Mouse (Mus musculus) lung, postnatal 0 days (tissue): Measurements from ENCODE around the gene Gm11020.

Experiments used
- CTCF ChIP-seq: IDR thresholded peaks from 2 replicates; pipeline ENCODE4 v1.5.1; 2016; ENCODE audit warnings: antibody characterized with exemption, mild to moderate bottlenecking
- EP300 ChIP-seq: IDR thresholded peaks from 2 replicates; pipeline ENCODE4 v1.6.1; 2016; ENCODE audit warnings: antibody characterized with exemption, mild to moderate bottlenecking, control low read depth

DNA sequence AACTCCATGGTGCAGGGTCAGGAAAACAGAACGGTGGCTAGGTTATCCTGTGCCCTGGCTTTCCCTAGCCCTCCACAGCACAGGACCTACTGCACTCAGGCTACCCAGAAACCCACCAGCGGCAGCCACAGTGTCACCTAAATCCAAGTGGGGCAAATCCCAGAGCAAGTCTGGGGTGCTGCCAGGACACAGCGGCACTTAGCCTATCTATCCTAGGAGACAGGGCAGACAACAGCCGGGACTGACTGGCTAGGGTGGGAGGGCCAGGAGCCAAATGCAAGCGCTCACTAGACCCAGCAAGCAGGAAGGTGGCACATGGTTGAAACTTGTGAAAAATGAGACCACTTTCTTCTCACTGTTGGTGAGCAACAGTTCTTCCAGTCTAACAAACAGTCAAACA lies 27.6 kb downstream of the Gm11020 start:
- TF ChIP-seq EP300 (no peak), CTCF (no peak)
